Mouse (Mus musculus) limb, embryonic 14.5 days (tissue): Measurements from ENCODE around the gene Slc7a14. TPM values are rescaled to one million over a fixed set of nuclear protein-coding genes. Genes with fewer than 3 reads are reported as not detected.

Source experiments
- ATAC-seq: fragments of 200-750 bp; cut with Nextera tagmentation; 2 replicates; pipeline ENCODE4 v1.8.0; 2017; ENCODE audit warnings: low read depth, moderate number of reproducible peaks, moderate TSS enrichment; ENCODE audit not compliant: low FRiP score
- DNase-seq: peaks from one replicate; pipeline ENCODE4 v3.0.0-alpha.2; 2015; ENCODE audit warnings: low spot score
- H3K27ac ChIP-seq: fragments of 300-500 bp; sonication (generic); replicated peaks from 2 replicates; pipeline ENCODE4 v1.5.1; 2014; ENCODE audit warnings: low read depth, mild to moderate bottlenecking, low read length, moderate library complexity, mixed read lengths
- H3K27me3 ChIP-seq: fragments of 300-500 bp; sonication (generic); 2 replicates; pipeline ENCODE4 v1.6.1; 2014; ENCODE audit warnings: low read length, mixed read lengths; ENCODE audit not compliant: control insufficient read depth, insufficient read depth
- H3K36me3 ChIP-seq: fragments of 300-500 bp; sonication (generic); 2 replicates; pipeline ENCODE4 v1.6.1; 2014; ENCODE audit warnings: mild to moderate bottlenecking, low read length, moderate library complexity, mixed read lengths; ENCODE audit not compliant: control insufficient read depth, insufficient read depth
- H3K4me1 ChIP-seq: fragments of 300-500 bp; sonication (generic); 2 replicates; pipeline ENCODE4 v1.6.1; 2014; ENCODE audit warnings: antibody characterized with exemption, low read length, mixed read lengths; ENCODE audit not compliant: control insufficient read depth, insufficient read depth
- H3K4me2 ChIP-seq: fragments of 300-500 bp; sonication (generic); replicated peaks from 2 replicates; pipeline ENCODE4 v1.6.1; 2014; ENCODE audit warnings: low read depth, mild to moderate bottlenecking, low read length, moderate library complexity; ENCODE audit not compliant: severe bottlenecking
- H3K4me3 ChIP-seq: fragments of 300-500 bp; sonication (generic); replicated peaks from 2 replicates; pipeline ENCODE4 v1.5.1; 2014; ENCODE audit warnings: low read length
- H3K9ac ChIP-seq: fragments of 300-500 bp; sonication (generic); 2 replicates; pipeline ENCODE4 v1.6.1; 2014; ENCODE audit warnings: mild to moderate bottlenecking, low read depth, low read length, moderate library complexity; ENCODE audit not compliant: severe bottlenecking
- H3K9me3 ChIP-seq: fragments of 300-500 bp; sonication (generic); 2 replicates; pipeline ENCODE4 v1.6.1; 2016; ENCODE audit warnings: low read length; ENCODE audit not compliant: control insufficient read depth
- POLR2A ChIP-seq: fragments of 200-500 bp; IDR thresholded peaks from 2 replicates; pipeline ENCODE4 v1.8.0; 2012; ENCODE audit warnings: inconsistent platforms, mild to moderate bottlenecking, moderate library complexity, borderline replicate concordance; ENCODE audit not compliant: insufficient read depth, insufficient read length; ENCODE audit errors: extremely low read depth
- WGBS: fragments of 180-500 bp; shearing (Covaris S2); extraction: QIAGEN DNeasy Blood & Tissue Kit; methylation state at CpG from one replicate; pipeline ENCODE4 v1.1.7; 2014; 5-methylcytosine and 5-hydroxymethylcytosine counted together
- polyA plus RNA-seq, 2 experiments: library from polyadenylated mRNA; depleted of rRNA in 1 of 2; stranded (reverse) in 1 of 2; unstranded in 1 of 2; fragments of >200 nt; fragmentation: Nextera tagmentation in 1 of 2; extraction: Ambion mirVana in 1 of 2; gene quantifications; 2 replicates each; pipeline versions ENCODE4 v1.2.1 to v1.2.3; 2012 to 2014

Gene Slc7a14
- polyA plus RNA-seq (2012; rRNA removed): 0.03 TPM in 1 of 2 replicates, not detected in the other
- 0.04 TPM in 2 replicates for polyA plus RNA-seq (2014; fragmentation: Nextera tagmentation; extraction: Ambion mirVana)

GRCm38 (mm10) chr3:31309934-31310787 is at the start of gene Slc7a14:
Slc7a14 (minus strand) TSS chr3:31310378.
- Histone ChIP-seq H3K27ac (no peak within 1 kb of the TSS), H3K36me3 (no peaks in the 10 kb centered on the region), H3K4me3 (0 out of 2 replicates have a peak within 1 kb of the TSS, but pooled peaks have one; percentile 2), H3K4me2 (no peak within 1 kb of the TSS), H3K27me3 (peaks cover 32% of the 10 kb centered on the region), H3K9ac (no peak within 1 kb of the TSS), H3K9me3 (no peaks in the 10 kb centered on the region), H3K4me1 (no peaks in the 10 kb centered on the region)
- no peak for ATAC-seq
- TF ChIP-seq POLR2A: no peak
- no peak for DNase-seq
- 2% methylated on average over 31 of the region's 38 CpGs for WGBS

GRCm38 (mm10) chr3:31346540-31346939 is 36.4 kb upstream of the Slc7a14 start:
- no peak for ATAC-seq
- no peak overlapping the region for H3K4me2 ChIP-seq
- 59% methylated on average over 4 of the region's 4 CpGs for WGBS

GRCm38 (mm10) chr3:31345766-31346165 is 35.6 kb upstream of the Slc7a14 start:
- no peak for ATAC-seq
- no peak overlapping the region for H3K9ac ChIP-seq
- no peaks in the 10 kb centered on the region for H3K27me3 ChIP-seq
- DNase-seq: no peak
- no peaks in the 10 kb centered on the region for H3K36me3 ChIP-seq
- TF ChIP-seq POLR2A: no peak
- 33% methylated on average over 4 of the region's 4 CpGs for WGBS
- H3K4me2 ChIP-seq: no peak overlapping the region
- H3K27ac ChIP-seq: no peak overlapping the region
- no peaks in the 10 kb centered on the region for H3K9me3 ChIP-seq
- no peak overlapping the region for H3K4me3 ChIP-seq
- H3K4me1 ChIP-seq: no peaks in the 10 kb centered on the region

More at GRCm38 (mm10) chr3:31346540-31346939, 36.4 kb upstream of the Slc7a14 start:
- Histone ChIP-seq H3K9me3 (no peaks in the 10 kb centered on the region), H3K27ac (no peak overlapping the region), H3K36me3 (no peaks in the 10 kb centered on the region), H3K27me3 (no peaks in the 10 kb centered on the region), H3K4me1 (no peaks in the 10 kb centered on the region), H3K9ac (no peak overlapping the region), H3K4me3 (no peak overlapping the region)
- DNase-seq: no peak
- no peak for TF ChIP-seq POLR2A

- H3K27me3 ChIP-seq: no peaks in the 10 kb centered on the region
- 59% methylated on average over 3 of the region's 3 CpGs for WGBS
- no peak for ATAC-seq
These were observed 29.1 kb upstream of the Slc7a14 start for GRCm38 (mm10) chr3:31339236-31339635.

GRCm38 (mm10) chr3:31328237-31328836 is 18.2 kb upstream of the Slc7a14 start:
- WGBS: 46% methylated on average over 7 of the region's 7 CpGs
- no peak overlapping the region for H3K27ac ChIP-seq
- DNase-seq (no peak), ATAC-seq (no peak)
- TF ChIP-seq POLR2A: no peak
- H3K9ac ChIP-seq: no peak overlapping the region
- no peaks in the 10 kb centered on the region for H3K9me3 ChIP-seq
- H3K4me3 ChIP-seq: no peak overlapping the region
- no peaks in the 10 kb centered on the region for H3K4me1 ChIP-seq
- no peaks in the 10 kb centered on the region for H3K36me3 ChIP-seq
- no peak overlapping the region for H3K4me2 ChIP-seq
- no peaks in the 10 kb centered on the region for H3K27me3 ChIP-seq

More at GRCm38 (mm10) chr3:31339236-31339635, 29.1 kb upstream of the Slc7a14 start:
- H3K4me2 ChIP-seq: no peak overlapping the region
- no peak overlapping the region for H3K9ac ChIP-seq
- H3K4me1 ChIP-seq: no peaks in the 10 kb centered on the region
- H3K36me3 ChIP-seq: no peaks in the 10 kb centered on the region
- TF ChIP-seq POLR2A: no peak
- no peak overlapping the region for H3K4me3 ChIP-seq
- H3K9me3 ChIP-seq: no peaks in the 10 kb centered on the region
- no peak for DNase-seq
- no peak overlapping the region for H3K27ac ChIP-seq
